ENCODE assay signal across 31 mouse cellular contexts in genomic region chr2:45756395-45756794, GRCm38 (mm10).
"Had no signal": no experiment of that assay in that cellular context is flagged by ENCODE, and none has a peak within 500 bp of the region (broad histone marks: within the 10 kb centered on the region; RNA-seq: fewer than 3 reads in every experiment).

No protein-coding gene starts in this region.

- ATAC-seq: liver, embryonic 12.5 days; liver, postnatal 0 days; lung, postnatal 0 days; midbrain, embryonic 13.5 days; midbrain, embryonic 15.5 days; midbrain, embryonic 16.5 days had no signal

- H3K27ac ChIP-seq: limb, embryonic 10.5 days; limb, embryonic 12.5 days; limb, embryonic 13.5 days; limb, embryonic 15.5 days; liver, embryonic 12.5 days; liver, embryonic 13.5 days; liver, embryonic 14.5 days; liver, embryonic 15.5 days; lung, embryonic 15.5 days; macrophage; midbrain, embryonic 10.5 days; midbrain, embryonic 12.5 days; midbrain, embryonic 13.5 days; midbrain, embryonic 15.5 days; neural tube, embryonic 12.5 days; neural tube, embryonic 13.5 days had no signal

- DNase-seq: left cerebral cortex, postnatal 4 days; liver; liver, embryonic 13.5 days; liver, postnatal 0 days; lung, adult 18-20 months; lung, adult 2 months; lung, embryonic 14.5 days; lung, postnatal 10 days; lung, postnatal 14 days; lung, postnatal 36 days; lung, postnatal 4 days; midbrain, embryonic 14.5 days had no signal

- H3K4me3 ChIP-seq: limb, embryonic 10.5 days; limb, embryonic 12.5 days; limb, embryonic 13.5 days; limb, embryonic 15.5 days; liver, embryonic 12.5 days; liver, embryonic 13.5 days; liver, embryonic 15.5 days; lung, embryonic 15.5 days; megakaryocyte, embryonic 14.5 days; midbrain, embryonic 10.5 days; midbrain, embryonic 12.5 days; midbrain, embryonic 13.5 days; midbrain, embryonic 15.5 days; myocyte; neural tube, embryonic 12.5 days; neural tube, embryonic 13.5 days had no signal

- H3K4me1 ChIP-seq: limb, embryonic 10.5 days; limb, embryonic 12.5 days; limb, embryonic 13.5 days; limb, embryonic 15.5 days; liver, embryonic 12.5 days; liver, embryonic 13.5 days; liver, embryonic 15.5 days; lung, embryonic 15.5 days; midbrain, embryonic 10.5 days; midbrain, embryonic 13.5 days; midbrain, embryonic 15.5 days; neural tube, embryonic 12.5 days; neural tube, embryonic 13.5 days had no signal
